Mouse (Mus musculus): ENCODE data around the gene Gpc6.

Gpc6 gene

GRCm38 (mm10) chr14:117755231-117755630 is 830.1 kb downstream of the Gpc6 start:
- no peak for DNase-seq

- no peak for DNase-seq
These were observed 831.4 kb downstream of the Gpc6 start for GRCm38 (mm10) chr14:117756505-117756904.

- DNase-seq, result no peak
These were observed 832.8 kb downstream of the Gpc6 start for GRCm38 (mm10) chr14:117757790-117758358.

GRCm38 (mm10) chr14:117760830-117761517 is 835.9 kb downstream of the Gpc6 start:
- no peak for DNase-seq

GRCm38 (mm10) chr14:117762934-117763333 is 837.8 kb downstream of the Gpc6 start:
- no peak for DNase-seq

- DNase-seq, result no peak
These were observed 842.7 kb downstream of the Gpc6 start for GRCm38 (mm10) chr14:117767861-117768260.

GRCm38 (mm10) chr14:117768697-117769096 is 843.6 kb downstream of the Gpc6 start:
- no peak for DNase-seq

- no peak for DNase-seq
These were observed 848.3 kb downstream of the Gpc6 start for GRCm38 (mm10) chr14:117773373-117773772.

GRCm38 (mm10) chr14:117777866-117778500 is 852.9 kb downstream of the Gpc6 start:
- DNase-seq, result peak; percentile 53 to 54

GRCm38 (mm10) chr14:117778538-117779413 is 853.7 kb downstream of the Gpc6 start:
- DNase-seq, result no peak

GRCm38 (mm10) chr14:117781724-117782123 is 856.6 kb downstream of the Gpc6 start:
- DNase-seq, result no peak

- DNase-seq, result peak; percentile 18 to 30
These were observed 858.7 kb downstream of the Gpc6 start for GRCm38 (mm10) chr14:117783671-117784262.

- no peak for DNase-seq
These were observed 859.8 kb downstream of the Gpc6 start for GRCm38 (mm10) chr14:117784960-117785359.

- no peak for DNase-seq
These were observed 860.5 kb downstream of the Gpc6 start for GRCm38 (mm10) chr14:117785507-117786085.

- DNase-seq, result no peak
These were observed 861.5 kb downstream of the Gpc6 start for GRCm38 (mm10) chr14:117786647-117787046.

GRCm38 (mm10) chr14:117794874-117795273 is 869.8 kb downstream of the Gpc6 start:
- DNase-seq, result no peak

GRCm38 (mm10) chr14:117796661-117797060 is 871.5 kb downstream of the Gpc6 start:
- no peak for DNase-seq

GRCm38 (mm10) chr14:117800399-117800798 is 875.3 kb downstream of the Gpc6 start:
- no peak for DNase-seq

- DNase-seq, result peak; percentile 64 to 73
These were observed 882.7 kb downstream of the Gpc6 start for GRCm38 (mm10) chr14:117807846-117808245.

- peak; percentile 81 to 89 for DNase-seq
These were observed 883.2 kb downstream of the Gpc6 start for GRCm38 (mm10) chr14:117808326-117808725.

GRCm38 (mm10) chr14:117810321-117811270 is 885.5 kb downstream of the Gpc6 start:
- DNase-seq, result no peak
